Comparison of ENCODE assay signal across 8 mouse cellular contexts in the genomic region with DNA sequence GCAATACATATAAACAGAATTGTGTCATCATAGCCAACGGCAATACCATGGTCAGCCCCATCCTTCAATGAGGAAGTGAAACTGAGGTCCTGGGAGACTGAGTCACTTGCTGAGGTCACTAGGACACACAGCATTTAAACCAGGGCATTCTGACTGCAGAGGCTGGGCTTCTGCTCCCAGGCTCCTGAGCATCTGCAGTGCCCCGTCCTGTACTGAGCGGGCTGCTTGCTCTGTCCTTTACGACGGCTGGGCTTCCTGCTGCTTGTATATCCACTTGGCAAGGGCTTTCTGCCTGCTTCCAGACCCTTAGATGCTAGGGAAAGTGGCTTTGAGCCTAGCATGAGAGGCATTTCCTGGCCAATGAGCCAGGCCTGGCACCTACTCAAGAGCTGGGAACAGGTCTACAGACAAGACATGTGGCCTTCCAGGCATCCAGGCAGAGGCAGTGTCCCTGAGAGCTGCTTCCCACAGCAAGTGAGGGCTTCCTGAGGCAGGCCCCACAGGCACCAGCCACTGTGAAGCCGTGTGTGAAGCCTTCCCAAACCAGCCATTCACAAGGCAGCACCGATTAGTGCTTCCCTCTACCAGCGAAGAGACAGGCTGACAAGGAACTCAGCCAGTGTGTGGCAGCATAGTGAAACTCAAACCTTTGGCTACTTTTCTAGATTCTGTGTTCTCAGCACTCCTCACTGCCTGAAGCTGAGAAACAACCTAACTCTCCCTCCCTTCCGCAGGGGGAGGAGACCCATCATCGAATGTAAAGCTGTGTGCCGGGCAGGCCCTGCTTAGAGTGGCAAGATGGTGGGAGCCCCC. TPM values are rescaled to one million over a fixed set of nuclear protein-coding genes. Genes with fewer than 3 reads are reported as not detected.
DNase-seq lines count a peak whose midpoint lies in the region; ATAC-seq and TF ChIP-seq lines count a peak whose summit lies in the region.

No protein-coding gene starts in this region.

- 0 out of 2 replicates have a peak, but pooled peaks cover 2% of the 10 kb centered on the region for H3K36me3 ChIP-seq in liver, adult 2 months (ENCODE audit: control insufficient read depth, insufficient read depth, low read length)
- no peaks in the 10 kb centered on the region for H3K36me3 ChIP-seq in heart, adult 2 months (ENCODE audit: control insufficient read depth, insufficient read depth, low read length)
- peaks cover 17% of the 10 kb centered on the region for H3K36me3 ChIP-seq in limb, embryonic 15.5 days
- H3K36me3 ChIP-seq in midbrain, postnatal 0 days (ENCODE audit: insufficient read depth, low read length), result no peaks in the 10 kb centered on the region

- H3K9ac ChIP-seq in liver, adult 2 months (ENCODE audit: low read depth, low read length), result no peak overlapping the region
- H3K9ac ChIP-seq in heart, adult 2 months (ENCODE audit: low read depth, low read length), result peak overlapping the region; percentile 13; the same call in 1 of the 2 replicates
- no peak overlapping the region for H3K9ac ChIP-seq in limb, embryonic 15.5 days
- no peak overlapping the region for H3K9ac ChIP-seq in midbrain, postnatal 0 days (replicated peaks; ENCODE audit: low read length, poor library complexity, severe bottlenecking)

- H3K27me3 ChIP-seq in liver, adult 2 months (ENCODE audit: control insufficient read depth, insufficient read depth, low read length), result no peaks in the 10 kb centered on the region
- H3K27me3 ChIP-seq in heart, adult 2 months (ENCODE audit: control insufficient read depth, insufficient read depth, low read length), result no peaks in the 10 kb centered on the region
- H3K27me3 ChIP-seq in limb, embryonic 15.5 days, result no peaks in the 10 kb centered on the region
- no peaks in the 10 kb centered on the region for H3K27me3 ChIP-seq in midbrain, postnatal 0 days (ENCODE audit: insufficient read depth, low read length)

- H3K9me3 ChIP-seq in limb, embryonic 15.5 days, result no peaks in the 10 kb centered on the region
- H3K9me3 ChIP-seq in midbrain, postnatal 0 days (ENCODE audit: low read length), result no peaks in the 10 kb centered on the region

- intact Hi-C loops in heart, adult 2 months (cut with DNase I), result loop anchor here (1.0 to 5.0 kb wide), 2 partner anchors 58 to 274 kb away; no protein-coding TSS in a partner anchor

- 62% methylated on average over 11 of the region's 11 CpGs for WGBS in liver, adult 2 months
- 17% methylated on average over 11 of the region's 11 CpGs for WGBS in heart, adult 2 months
- whole genome bisulfite sequencing in limb, embryonic 15.5 days, result 22% methylated on average over 11 of the region's 11 CpGs
- WGBS in midbrain, postnatal 0 days, result 28% methylated on average over 11 of the region's 11 CpGs

- DNase-seq in liver, adult 2 months (ENCODE audit: extremely low read depth, low read depth, low spot score), result peak; percentile 43
- no peak for DNase-seq in liver
- peak; percentile 50 for DNase-seq in embryo, embryonic 10.5 days (ENCODE audit: low spot score)
- peak; percentile 85 to 89 for DNase-seq in heart, adult 2 months
- peak; percentile 54 for DNase-seq in kidney, adult 18-20 months
- peak; percentile 84 for DNase-seq in midbrain, postnatal 0 days (ENCODE audit: low spot score)
- no peak for DNase-seq in urinary bladder, postnatal 25 days (ENCODE audit: low spot score)

- TF ChIP-seq CTCF in liver, adult 2 months (IDR thresholded peaks at IDR 0.05; ENCODE audit: low read depth, low read length), result no peak
- peak; percentile 41 for TF ChIP-seq CTCF in heart, adult 2 months (IDR thresholded peaks at IDR 0.05)
- TF ChIP-seq CTCF in midbrain, postnatal 0 days (IDR thresholded peaks at IDR 0.05), result peak; percentile 65

- no peak for TF ChIP-seq POLR2A in liver, adult 2 months (IDR thresholded peaks at IDR 0.05; ENCODE audit: extremely low read depth, insufficient read depth, low read length)
- TF ChIP-seq POLR2A in heart, adult 2 months (IDR thresholded peaks at IDR 0.05; ENCODE audit: insufficient read depth, low read depth, low read length), result 0 out of 2 replicates have a peak, but pooled peaks have one; percentile 48

- no peaks in the 10 kb centered on the region for H3K79me2 ChIP-seq in liver, adult 2 months (ENCODE audit: control insufficient read depth, insufficient read depth, low read length)
- H3K79me2 ChIP-seq in heart, adult 2 months (replicated peaks; ENCODE audit: control insufficient read depth, insufficient read depth, low read length), result no peaks in the 10 kb centered on the region

- no peaks in the 10 kb centered on the region; the same call in 1 of the 2 replicates for H3K4me1 ChIP-seq in liver, adult 2 months (ENCODE audit: control insufficient read depth, insufficient read depth, low read length)
- H3K4me1 ChIP-seq in heart, adult 2 months (ENCODE audit: control insufficient read depth, insufficient read depth, low read length), result peaks cover 24% of the 10 kb centered on the region
- peaks cover 39% of the 10 kb centered on the region for H3K4me1 ChIP-seq in limb, embryonic 15.5 days
- no peaks in the 10 kb centered on the region for H3K4me1 ChIP-seq in midbrain, postnatal 0 days (ENCODE audit: insufficient read depth, low read length)

- peak; percentile 67 for ATAC-seq in limb, embryonic 15.5 days (ENCODE audit: insufficient number of reproducible peaks, low FRiP score, low TSS enrichment, low read depth)
- peak; percentile 79 for ATAC-seq in midbrain, postnatal 0 days (ENCODE audit: low FRiP score)

- H3K27ac ChIP-seq in liver, adult 2 months (replicated peaks; ENCODE audit: insufficient read depth, low read depth, low read length), result peak overlapping the region; percentile 21
- H3K27ac ChIP-seq in heart, adult 2 months, result peak overlapping the region; percentile 87
- H3K27ac ChIP-seq in limb, embryonic 15.5 days, result peak overlapping the region; percentile 94
- peak overlapping the region; percentile 67; the same call in 1 of the 2 replicates for H3K27ac ChIP-seq in midbrain, postnatal 0 days (ENCODE audit: low read depth, low read length)

- H3K4me2 ChIP-seq in limb, embryonic 15.5 days, result peak overlapping the region; percentile 14; the same call in 1 of the 2 replicates
- H3K4me2 ChIP-seq in midbrain, postnatal 0 days (ENCODE audit: low read depth, low read length, poor library complexity, severe bottlenecking), result no peak overlapping the region

- no peak overlapping the region for H3K4me3 ChIP-seq in liver, adult 2 months (ENCODE audit: insufficient read depth, low read depth, low read length)
- H3K4me3 ChIP-seq in heart, adult 2 months, result no peak overlapping the region
- no peak overlapping the region for H3K4me3 ChIP-seq in limb, embryonic 15.5 days
- H3K4me3 ChIP-seq in midbrain, postnatal 0 days (ENCODE audit: low read depth, low read length), result no peak overlapping the region

- peak; percentile 56; the same call in 1 of the 2 replicates for TF ChIP-seq EP300 in heart, adult 2 months (IDR thresholded peaks at IDR 0.05; ENCODE audit: insufficient read depth, low read depth, low read length)

RNA-seq across cellular contexts. Expression of gene Prkcd, which starts 32.5 kb away (rescaled TPM):
- total RNA-seq in liver, adult 2 months (2014; rRNA removed), result 7.7 and 9.5 TPM in 2 replicates
- 6.7 and 14.9 TPM in 2 replicates for polyA plus RNA-seq in liver, adult 2 months (2012; rRNA removed)
- 10 to 100 TPM; 10.4 to 12.6 TPM for total RNA-seq in heart, adult 2 months (2021)
- 31.5 and 31.7 TPM in 2 replicates for polyA plus RNA-seq in heart, adult 2 months (2012; rRNA removed)
- 64.1 and 66.5 TPM in 2 replicates for polyA plus RNA-seq in limb, embryonic 15.5 days (2015; fragmentation: Nextera tagmentation; extraction: Ambion mirVana)
- total RNA-seq in midbrain, postnatal 0 days (2014; rRNA removed), result 17.0 and 19.1 TPM in 2 replicates
- polyA plus RNA-seq in midbrain, postnatal 0 days (2015; fragmentation: Nextera tagmentation; extraction: Ambion mirVana), result 12.1 and 13.2 TPM in 2 replicates

RNA-seq across cellular contexts. Expression of gene Tkt, which starts 45.3 kb away (rescaled TPM):
- 115 and 116 TPM in 2 replicates for total RNA-seq in liver, adult 2 months (2014; rRNA removed)
- polyA plus RNA-seq in liver, adult 2 months (2012; rRNA removed), result 114 and 166 TPM in 2 replicates
- total RNA-seq in heart, adult 2 months (2021), result 10 to 100 TPM; 30.7 to 32.8 TPM
- 75.5 and 119 TPM in 2 replicates for polyA plus RNA-seq in heart, adult 2 months (2012; rRNA removed)
- 194 and 206 TPM in 2 replicates for polyA plus RNA-seq in limb, embryonic 15.5 days (2015; fragmentation: Nextera tagmentation; extraction: Ambion mirVana)
- total RNA-seq in midbrain, postnatal 0 days (2014; rRNA removed), result 364 and 388 TPM in 2 replicates
- polyA plus RNA-seq in midbrain, postnatal 0 days (2015; fragmentation: Nextera tagmentation; extraction: Ambion mirVana), result 241 and 251 TPM in 2 replicates

Comparison
In these comparisons a context has a peak if more than half of its experiments do, and no peak if none do; other contexts are left out.
1. DNase-seq: peak in liver, adult 2 months (single experiment), embryo, embryonic 10.5 days (single experiment), heart, adult 2 months (2 of 2), kidney, adult 18-20 months (single experiment) and midbrain, postnatal 0 days (single experiment); none in liver (single experiment) and urinary bladder, postnatal 25 days (single experiment).
2. H3K27ac ChIP-seq: peak in every context shown above with its lines; median percentile 94 in limb, embryonic 15.5 days; 87 in heart, adult 2 months; 67 in midbrain, postnatal 0 days; 21 in liver, adult 2 months.